Mouse (Mus musculus) liver, postnatal 0 days (tissue): ENCODE results near the gene Elovl6. TPM values are rescaled to one million over a fixed set of nuclear protein-coding genes. Genes with fewer than 3 reads are reported as not detected.

ENCODE experiments used
- ATAC-seq: fragments of 200-750 bp; cut with Nextera tagmentation; 2 replicates; pipeline ENCODE4 v1.8.0; 2017; ENCODE audit warnings: mild to moderate bottlenecking, moderate library complexity
- DNase-seq: peaks from one replicate; pipeline ENCODE4 v3.0.0-alpha.2; 2016
- H3K27ac ChIP-seq: fragments of 300-500 bp; sonication (generic); 2 replicates; pipeline ENCODE4 v1.5.1; 2014; ENCODE audit warnings: antibody characterized with exemption, moderate library complexity, mild to moderate bottlenecking, low read depth
- H3K27me3 ChIP-seq: fragments of 300-500 bp; sonication (generic); 2 replicates; pipeline ENCODE4 v1.6.1; 2014; ENCODE audit warnings: low read length, control low read depth, mixed read lengths; ENCODE audit not compliant: insufficient read depth
- H3K36me3 ChIP-seq: fragments of 300-500 bp; sonication (generic); replicated peaks from 2 replicates; pipeline ENCODE4 v1.6.1; 2014; ENCODE audit warnings: mild to moderate bottlenecking, control low read depth, low read length, moderate library complexity, mixed read lengths; ENCODE audit not compliant: insufficient read depth
- H3K4me1 ChIP-seq: fragments of 300-500 bp; sonication (generic); 2 replicates; pipeline ENCODE4 v1.6.1; 2014; ENCODE audit warnings: antibody characterized with exemption, mild to moderate bottlenecking, control low read depth; ENCODE audit not compliant: insufficient read depth
- H3K4me2 ChIP-seq: fragments of 300-500 bp; sonication (generic); 2 replicates; pipeline ENCODE4 v1.6.1; 2014; ENCODE audit warnings: low read depth, mild to moderate bottlenecking, low read length, moderate library complexity, mixed read lengths
- H3K4me3 ChIP-seq: fragments of 300-500 bp; sonication (generic); 2 replicates; pipeline ENCODE4 v1.5.1; 2014; ENCODE audit warnings: low read depth, low read length
- H3K9ac ChIP-seq: fragments of 300-500 bp; sonication (generic); replicated peaks from 2 replicates; pipeline ENCODE4 v1.6.1; 2014; ENCODE audit warnings: mild to moderate bottlenecking, moderate library complexity
- H3K9me3 ChIP-seq: fragments of 300-500 bp; sonication (generic); 2 replicates; pipeline ENCODE4 v1.6.1; 2016; ENCODE audit warnings: mild to moderate bottlenecking, control low read depth, low read length, mixed read lengths
- CTCF ChIP-seq: sonication (generic); IDR thresholded peaks from 2 replicates; pipeline ENCODE4 v1.5.1; 2016; ENCODE audit warnings: antibody characterized with exemption, low read depth
- EP300 ChIP-seq: IDR thresholded peaks from 2 replicates; pipeline ENCODE4 v1.6.1; 2016; ENCODE audit warnings: antibody characterized with exemption, low read depth, mild to moderate bottlenecking
- WGBS: fragments of 180-500 bp; shearing (Covaris S2); extraction: QIAGEN DNeasy Blood & Tissue Kit; methylation state at CpG from one replicate; pipeline ENCODE4 v1.1.7; 2014; ENCODE audit not compliant: insufficient replicate concordance; 5-methylcytosine and 5-hydroxymethylcytosine counted together
- polyA plus RNA-seq: library from polyadenylated mRNA; unstranded; fragments of >200 nt; fragmentation: Nextera tagmentation; extraction: Ambion mirVana; gene quantifications from 2 replicates; pipeline ENCODE4 v1.2.1, GENCODE M21; 2015

Elovl6 gene
- polyA plus RNA-seq, 1 experiment from 2014 or later, result 8.0 TPM

DNA sequence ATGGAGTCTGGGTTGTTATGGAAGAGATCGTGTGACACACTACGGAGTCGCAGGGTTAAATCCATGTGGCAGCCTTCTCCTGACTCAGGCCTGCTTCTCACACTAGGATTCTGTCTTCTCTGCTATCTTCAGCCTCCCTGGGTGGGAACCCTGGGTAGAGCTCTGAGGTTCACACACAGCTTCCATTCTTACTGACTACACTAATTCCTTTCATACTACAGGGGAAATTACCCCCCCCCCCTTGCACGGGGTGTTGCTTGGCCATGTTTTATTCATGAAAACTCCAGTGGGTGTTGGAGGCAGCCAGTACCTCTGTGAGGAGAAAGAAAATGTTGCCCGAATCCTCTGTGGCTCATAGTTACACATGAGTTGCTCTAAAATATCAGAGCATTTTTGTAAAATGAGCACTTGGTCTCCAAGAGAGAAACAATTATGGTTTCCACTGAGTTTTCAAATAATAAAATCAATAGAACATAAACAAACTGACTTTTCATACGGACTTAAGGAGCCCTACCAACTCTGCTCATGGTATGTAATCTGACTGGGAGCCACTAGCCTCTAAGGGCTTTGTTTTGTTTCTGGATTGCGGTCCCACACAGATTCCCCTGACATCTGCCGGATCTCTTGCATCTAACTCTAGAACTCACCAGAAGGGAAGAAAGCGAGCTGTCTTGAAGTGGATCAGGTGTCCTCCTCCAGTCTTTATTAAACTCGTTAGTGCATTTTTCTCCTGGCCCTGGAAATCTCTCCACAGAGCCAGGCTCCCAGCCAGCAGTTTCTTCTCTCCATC, 108.3 kb downstream of the Elovl6 start:
- Histone ChIP-seq H3K4me3 (no peak overlapping the region), H3K4me1 (no peaks in the 10 kb centered on the region), H3K36me3 (no peaks in the 10 kb centered on the region), H3K4me2 (no peak overlapping the region), H3K9me3 (no peaks in the 10 kb centered on the region), H3K9ac (no peak overlapping the region), H3K27ac (no peak overlapping the region), H3K27me3 (no peaks in the 10 kb centered on the region)
- TF ChIP-seq EP300 (no peak), CTCF (no peak)
- WGBS, result 73% methylated on average over 10 of the region's 10 CpGs
- ATAC-seq, result no peak
- DNase-seq, result no peak

DNA sequence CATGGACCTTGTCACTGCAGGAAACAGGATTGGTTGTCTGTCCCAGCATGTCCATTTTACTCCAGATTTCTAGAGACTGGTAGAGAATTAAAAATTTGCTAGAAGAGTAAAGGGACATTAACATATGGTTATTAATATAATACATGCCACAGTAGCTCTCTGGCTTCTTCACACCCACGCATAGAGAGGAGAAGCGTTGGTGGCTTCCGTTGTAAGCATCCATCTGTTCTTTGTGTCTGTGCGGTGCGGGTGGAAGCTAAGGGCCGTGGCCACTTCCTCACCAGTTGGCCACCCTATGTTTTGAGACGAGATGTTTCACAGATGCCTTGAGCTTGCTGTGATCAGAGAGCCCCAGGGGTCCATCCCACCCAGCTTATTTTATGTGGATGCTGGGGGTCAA, 109.5 kb downstream of the Elovl6 start:
- H3K27me3 ChIP-seq, result no peaks in the 10 kb centered on the region
- H3K4me3 ChIP-seq, result no peak overlapping the region
- ATAC-seq (no peak), DNase-seq (no peak)
- TF ChIP-seq EP300 (no peak), CTCF (no peak)
- no peaks in the 10 kb centered on the region for H3K36me3 ChIP-seq
- no peak overlapping the region for H3K27ac ChIP-seq
- no peak overlapping the region for H3K4me2 ChIP-seq
- no peaks in the 10 kb centered on the region for H3K9me3 ChIP-seq
- no peak overlapping the region for H3K9ac ChIP-seq
- no peaks in the 10 kb centered on the region for H3K4me1 ChIP-seq
- WGBS, result 83% methylated on average over 7 of the region's 7 CpGs

DNA sequence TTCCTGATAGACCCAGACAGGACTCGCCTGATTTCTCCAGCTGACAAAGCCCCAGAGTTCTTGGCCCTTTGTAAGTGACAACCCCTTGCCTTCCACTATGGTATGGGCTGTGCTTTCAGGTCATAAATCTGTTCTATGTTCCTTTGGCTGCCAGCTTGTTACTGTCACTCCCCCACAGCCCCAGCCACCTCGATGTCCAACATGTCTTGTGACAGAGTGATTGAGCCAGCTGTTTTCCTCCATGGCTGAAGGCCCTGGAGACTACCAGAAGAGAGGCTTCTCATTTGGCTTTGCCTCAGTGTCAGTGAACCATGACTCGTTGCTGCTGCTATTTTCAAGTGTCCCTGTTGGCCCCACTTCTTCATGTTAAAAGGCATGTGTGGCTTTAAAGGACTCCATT, 113.3 kb downstream of the Elovl6 start:
- DNase-seq (no peak), ATAC-seq (no peak)
- no peaks in the 10 kb centered on the region for H3K9me3 ChIP-seq

DNA sequence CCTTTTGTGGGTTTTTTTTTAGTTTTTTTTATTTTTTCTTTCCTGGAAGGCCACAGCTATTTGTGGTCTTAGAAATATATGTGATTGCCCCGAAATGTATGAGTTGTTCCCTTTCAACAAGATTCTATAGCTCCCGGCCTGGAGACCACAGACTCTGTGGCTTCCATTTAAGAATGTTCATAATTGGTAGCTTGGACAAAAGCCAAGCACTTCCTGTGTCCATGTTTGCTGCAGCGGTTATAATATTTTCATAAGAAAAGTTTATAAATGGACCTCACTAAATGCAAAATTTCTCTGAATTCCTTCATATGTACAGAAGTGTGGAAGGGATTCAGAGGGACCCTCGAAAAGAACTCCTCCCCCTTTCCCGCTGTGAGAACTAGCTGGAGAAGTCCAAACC, 114.6 kb downstream of the Elovl6 start:
- H3K9ac ChIP-seq, result no peak overlapping the region
- TF ChIP-seq EP300 (no peak), CTCF (no peak)
- no peak for DNase-seq
- no peaks in the 10 kb centered on the region for H3K36me3 ChIP-seq
- WGBS, result 72% methylated on average over 5 of the region's 5 CpGs
- 0 out of 2 replicates have a peak, but pooled peaks cover 3% of the 10 kb centered on the region for H3K4me1 ChIP-seq
- H3K4me3 ChIP-seq, result no peak overlapping the region
- no peak overlapping the region for H3K4me2 ChIP-seq
- no peaks in the 10 kb centered on the region for H3K9me3 ChIP-seq
- H3K27ac ChIP-seq, result no peak overlapping the region
- ATAC-seq, result no peak
- H3K27me3 ChIP-seq, result no peaks in the 10 kb centered on the region

More for the DNA sequence above, 113.3 kb downstream of the Elovl6 start:
- no peak overlapping the region for H3K4me3 ChIP-seq
- TF ChIP-seq EP300 (no peak), CTCF (no peak)
- no peaks in the 10 kb centered on the region for H3K36me3 ChIP-seq
- H3K4me1 ChIP-seq, result 0 out of 2 replicates have a peak, but pooled peaks cover 3% of the 10 kb centered on the region
- H3K27ac ChIP-seq, result no peak overlapping the region
- H3K9ac ChIP-seq, result no peak overlapping the region
- no peak overlapping the region for H3K4me2 ChIP-seq
- WGBS, result 50% methylated on average over 3 of the region's 3 CpGs
- no peaks in the 10 kb centered on the region for H3K27me3 ChIP-seq

DNA sequence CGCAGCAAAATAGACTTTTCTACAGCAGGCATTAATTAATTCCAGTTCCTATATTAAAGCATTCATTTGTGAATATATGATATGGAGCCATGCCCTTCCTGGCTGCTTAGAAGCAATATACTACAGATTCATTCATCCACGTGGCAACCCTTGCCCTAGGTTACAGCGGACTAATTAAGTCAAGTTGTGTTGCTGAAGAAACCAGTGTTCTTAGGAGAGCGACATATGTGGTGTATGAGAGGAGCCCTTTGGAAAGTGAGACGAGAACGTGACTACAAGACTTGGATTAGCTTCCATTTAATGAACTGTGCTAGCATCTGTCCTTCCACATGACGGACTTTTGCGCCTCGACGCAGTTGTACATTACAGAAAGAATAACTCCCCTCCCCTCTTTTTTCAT, 115.2 kb downstream of the Elovl6 start:
- no peak for DNase-seq
- no peaks in the 10 kb centered on the region for H3K9me3 ChIP-seq

DNA sequence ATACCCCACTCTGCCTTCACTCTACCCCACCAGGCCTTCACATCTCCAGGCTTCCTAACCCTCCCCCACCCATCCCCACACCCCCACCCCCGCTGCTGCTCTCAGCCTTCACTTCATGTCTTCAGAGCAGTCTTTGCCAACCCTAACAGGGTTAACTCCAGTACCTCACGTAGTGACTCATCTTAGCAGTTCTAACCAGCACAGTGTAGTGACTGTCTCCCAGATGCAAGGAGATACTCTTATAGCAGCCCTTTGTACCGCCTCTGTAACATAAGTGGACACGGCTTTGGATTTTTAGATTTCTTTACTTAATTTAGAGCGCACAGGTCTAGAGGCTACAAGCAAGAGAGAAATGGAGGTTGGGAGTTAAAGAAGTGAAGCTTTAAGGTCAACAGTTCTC, 116.4 kb downstream of the Elovl6 start:
- Histone ChIP-seq H3K36me3 (no peaks in the 10 kb centered on the region), H3K27me3 (no peaks in the 10 kb centered on the region), H3K4me3 (no peak overlapping the region), H3K4me2 (no peak overlapping the region), H3K9ac (no peak overlapping the region), H3K9me3 (no peaks in the 10 kb centered on the region), H3K4me1 (0 out of 2 replicates have a peak, but pooled peaks cover 3% of the 10 kb centered on the region), H3K27ac (no peak overlapping the region)
- 83% methylated on average over 5 of the region's 5 CpGs for WGBS
- ATAC-seq (no peak), DNase-seq (no peak)
- TF ChIP-seq EP300 (no peak), CTCF (no peak)

More for the DNA sequence above, 115.2 kb downstream of the Elovl6 start:
- 87% methylated on average over 10 of the region's 10 CpGs for WGBS
- no peak overlapping the region for H3K27ac ChIP-seq
- no peak for ATAC-seq
- H3K4me3 ChIP-seq, result no peak overlapping the region
- H3K36me3 ChIP-seq, result no peaks in the 10 kb centered on the region
- H3K9ac ChIP-seq, result no peak overlapping the region
- H3K4me1 ChIP-seq, result 0 out of 2 replicates have a peak, but pooled peaks cover 3% of the 10 kb centered on the region
- TF ChIP-seq CTCF (no peak), EP300 (no peak)
- no peaks in the 10 kb centered on the region for H3K27me3 ChIP-seq
- H3K4me2 ChIP-seq, result no peak overlapping the region
